Mouse (Mus musculus): ENCODE results near the gene Neurl2. TPM values are rescaled to one million over a fixed set of nuclear protein-coding genes. Genes with fewer than 3 reads are reported as not detected.
"Not testable (repeated sequence)": the region's sequence is repeated elsewhere in the genome, so short reads cannot be mapped to it uniquely, and the experiment has no call there.

The Neurl2 gene
- polyA plus RNA-seq (2016; fragmentation: Nextera tagmentation; extraction: Ambion mirVana) = 3.9 and 4.5 TPM in 2 replicates

DNA sequence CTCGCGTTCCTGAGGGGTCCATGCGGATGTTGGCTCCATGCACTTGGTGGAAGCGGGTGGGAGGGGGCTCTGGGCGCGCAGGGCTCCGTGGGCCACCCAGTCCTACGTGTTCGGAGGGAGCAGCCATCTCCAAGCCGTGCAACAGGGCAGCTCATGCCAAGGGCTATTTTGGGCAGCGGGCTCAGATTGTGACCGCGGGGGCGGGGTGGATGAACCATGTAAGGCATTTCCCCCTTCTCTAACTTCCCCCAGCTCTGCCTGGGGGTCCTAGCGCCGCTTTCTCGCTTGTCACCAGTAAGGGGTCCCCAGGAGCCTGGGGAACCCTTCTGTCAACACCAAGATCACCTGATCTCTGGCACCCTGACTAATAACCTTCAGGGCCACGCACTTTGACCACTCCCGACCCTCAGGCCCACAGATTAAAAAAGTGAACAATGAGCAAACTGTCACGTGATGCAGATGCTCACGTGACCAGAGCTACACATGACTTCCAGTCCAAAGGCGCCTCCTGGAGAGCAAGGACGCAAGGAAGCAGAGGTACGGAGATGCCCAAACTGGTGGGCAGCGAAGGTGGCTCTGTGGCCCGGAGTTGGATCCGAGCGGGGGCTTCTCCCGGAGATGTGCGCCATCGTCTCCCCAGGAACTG, at the start of gene Neurl2:
TSS of gene Neurl2 (minus strand) at position 143 of the 646 bp plus-strand sequence.
- Histone ChIP-seq H3K27ac (peak within 1 kb of the TSS; percentile 86), H3K9me3 (no peaks in the 10 kb centered on the region), H3K27me3 (ENCODE audit: poor library complexity, severe bottlenecking) (peaks cover 6% of the 10 kb centered on the region; the same call in 1 of the 2 replicates), H3K4me1 (peaks cover 29% of the 10 kb centered on the region), H3K4me3 (peak within 1 kb of the TSS; percentile 85), H3K36me3 (replicated peaks) (peaks cover 32% of the 10 kb centered on the region)
- under 1% methylated on average over 31 of the region's 31 CpGs for WGBS
- peak; percentile 93 for DNase-seq (ENCODE audit: extremely low spot score, low spot score)

DNA sequence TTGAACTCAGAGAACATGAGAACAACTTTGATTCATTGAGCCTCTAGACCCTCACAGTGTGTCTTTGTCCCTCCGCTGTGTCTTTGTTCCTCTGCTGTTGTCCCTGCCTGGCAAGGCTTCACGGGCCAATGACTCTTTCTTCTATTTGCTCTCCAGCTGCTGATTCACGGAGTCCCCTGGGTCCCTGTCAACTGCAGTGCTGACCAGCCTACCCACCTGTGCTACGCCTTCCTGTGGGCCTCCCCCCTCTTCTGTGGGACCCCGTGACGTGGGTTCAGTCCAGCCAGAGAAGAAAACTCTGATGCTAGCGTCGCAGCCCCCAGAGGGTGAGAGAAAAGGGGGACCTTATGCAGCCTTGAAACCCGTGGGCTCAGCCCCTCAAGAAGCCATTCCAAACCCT, 49.4 kb upstream of the Neurl2 start:
- peaks cover 34% of the 10 kb centered on the region for H3K4me1 ChIP-seq
- H3K36me3 ChIP-seq (replicated peaks) = peaks cover 53% of the 10 kb centered on the region
- DNase-seq (ENCODE audit: extremely low spot score, low spot score) = peak; percentile 42
- no peak overlapping the region; the same call in 1 of the 2 replicates for H3K4me3 ChIP-seq
- WGBS = 58% methylated on average over 9 of the region's 9 CpGs
- H3K27ac ChIP-seq = peak overlapping the region; percentile 76
- no peaks in the 10 kb centered on the region for H3K27me3 ChIP-seq (ENCODE audit: poor library complexity, severe bottlenecking)
- no peaks in the 10 kb centered on the region for H3K9me3 ChIP-seq

DNA sequence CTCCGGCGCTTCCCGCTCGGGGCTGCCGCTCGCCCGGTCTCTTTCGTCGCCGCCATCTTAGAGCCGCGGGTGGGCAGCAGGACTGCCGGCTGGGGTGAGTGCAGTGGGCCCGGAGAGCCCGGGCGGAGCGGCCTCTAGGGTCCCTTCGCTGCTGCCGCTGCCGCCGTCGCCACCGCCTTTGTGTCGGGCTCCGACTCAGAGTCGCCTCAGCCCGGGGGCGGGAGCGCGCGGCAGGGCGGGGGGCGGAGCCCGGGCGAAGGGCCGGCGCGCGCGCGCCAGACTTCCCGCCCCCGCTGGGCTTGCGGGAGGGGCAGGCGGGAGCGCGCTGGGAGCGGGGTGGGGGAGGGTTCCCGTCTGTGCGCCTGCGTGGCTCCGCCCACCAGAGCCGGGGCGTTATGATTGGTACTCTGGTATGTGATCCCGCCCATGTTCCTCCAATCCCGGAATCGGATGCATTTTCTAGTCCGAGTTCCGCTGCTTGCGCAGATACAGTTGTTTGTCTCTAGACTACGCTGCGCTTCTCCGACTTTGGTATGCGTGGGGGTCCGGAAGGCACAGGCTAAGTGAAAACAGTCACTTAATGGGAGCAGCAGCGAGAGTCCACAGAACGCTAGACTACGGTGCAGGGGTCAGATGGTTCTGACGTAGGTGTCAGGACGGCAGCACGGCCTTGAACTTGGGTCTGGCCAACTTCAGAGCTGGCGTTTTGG, 46.5 kb upstream of the Neurl2 start:
- Histone ChIP-seq H3K36me3 (replicated peaks) (peaks cover 31% of the 10 kb centered on the region), H3K27me3 (ENCODE audit: poor library complexity, severe bottlenecking) (no peaks in the 10 kb centered on the region), H3K4me3 (peak overlapping the region; percentile 94), H3K27ac (peak overlapping the region; percentile 100), H3K4me1 (peaks cover 44% of the 10 kb centered on the region), H3K9me3 (no peaks in the 10 kb centered on the region)
- under 1% methylated on average over 72 of the region's 72 CpGs for WGBS
- DNase-seq (ENCODE audit: extremely low spot score, low spot score) = peak; percentile 96

DNA sequence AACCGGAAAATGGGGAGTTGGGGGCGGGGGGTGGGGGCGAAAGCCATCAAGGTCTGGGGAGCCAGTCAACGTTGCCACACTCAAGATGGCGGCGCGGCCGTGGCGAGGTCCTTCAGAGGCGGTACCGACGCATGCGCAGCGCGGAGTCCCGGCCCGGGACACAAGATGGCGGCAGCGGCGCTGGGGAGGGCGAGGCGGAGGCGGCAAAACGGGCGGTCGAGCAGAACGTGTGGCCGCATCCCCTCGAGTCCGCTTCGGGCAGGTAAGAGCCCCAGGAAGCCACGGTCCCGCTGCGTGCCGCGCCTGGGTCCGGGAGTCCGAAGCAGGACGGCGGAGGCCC, 45.9 kb upstream of the Neurl2 start, which contains the start of gene Pcif1:
TSS of gene Pcif1 (plus strand) at position 77 of the 340 bp plus-strand sequence.
- peak; percentile 93 for DNase-seq (ENCODE audit: extremely low spot score, low spot score)
- Histone ChIP-seq H3K36me3 (replicated peaks) (peaks cover 26% of the 10 kb centered on the region), H3K27me3 (ENCODE audit: poor library complexity, severe bottlenecking) (no peaks in the 10 kb centered on the region), H3K4me3 (peak within 1 kb of the TSS; percentile 94), H3K9me3 (no peaks in the 10 kb centered on the region), H3K27ac (peak within 1 kb of the TSS; percentile 100), H3K4me1 (peaks cover 50% of the 10 kb centered on the region)
- WGBS = under 1% methylated on average over 40 of the region's 40 CpGs

DNA sequence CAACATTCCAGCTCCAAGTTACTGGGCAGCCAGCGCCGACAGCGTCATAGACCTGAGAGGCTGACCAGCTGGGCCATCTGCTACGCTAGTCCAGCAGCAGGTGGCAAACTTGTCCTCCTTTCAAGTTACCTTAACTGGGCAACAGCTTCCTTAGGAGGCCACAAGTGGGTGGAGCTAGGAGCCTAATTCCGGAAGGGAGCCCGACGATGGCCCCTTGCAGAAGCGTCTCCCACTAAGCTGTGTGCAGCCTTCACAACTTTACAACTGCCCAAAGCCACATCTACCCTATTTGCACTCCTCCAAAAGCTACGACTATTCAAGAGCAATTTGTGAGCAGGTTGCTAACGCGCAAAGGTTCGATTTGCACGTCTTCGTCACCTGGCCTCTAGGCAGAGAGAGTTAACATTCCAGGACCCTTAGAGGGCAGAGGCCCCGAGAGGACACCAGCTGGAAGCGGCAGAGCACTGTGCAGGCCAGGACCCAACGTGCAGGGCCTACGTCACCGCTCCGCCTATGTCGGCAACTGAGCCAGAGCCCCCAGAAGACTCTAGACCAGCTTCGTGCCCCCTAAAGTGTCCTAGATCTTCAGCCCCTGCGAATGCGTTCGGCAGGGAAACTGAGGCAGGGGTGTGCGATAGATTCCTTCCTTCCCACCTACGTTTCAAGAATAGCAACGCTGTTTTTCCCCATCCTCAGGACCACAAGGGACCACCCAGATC, 45.4 kb upstream of the Neurl2 start:
- 5% methylated on average over 28 of the region's 28 CpGs for WGBS
- DNase-seq (ENCODE audit: extremely low spot score, low spot score) = peak; percentile 61

DNA sequence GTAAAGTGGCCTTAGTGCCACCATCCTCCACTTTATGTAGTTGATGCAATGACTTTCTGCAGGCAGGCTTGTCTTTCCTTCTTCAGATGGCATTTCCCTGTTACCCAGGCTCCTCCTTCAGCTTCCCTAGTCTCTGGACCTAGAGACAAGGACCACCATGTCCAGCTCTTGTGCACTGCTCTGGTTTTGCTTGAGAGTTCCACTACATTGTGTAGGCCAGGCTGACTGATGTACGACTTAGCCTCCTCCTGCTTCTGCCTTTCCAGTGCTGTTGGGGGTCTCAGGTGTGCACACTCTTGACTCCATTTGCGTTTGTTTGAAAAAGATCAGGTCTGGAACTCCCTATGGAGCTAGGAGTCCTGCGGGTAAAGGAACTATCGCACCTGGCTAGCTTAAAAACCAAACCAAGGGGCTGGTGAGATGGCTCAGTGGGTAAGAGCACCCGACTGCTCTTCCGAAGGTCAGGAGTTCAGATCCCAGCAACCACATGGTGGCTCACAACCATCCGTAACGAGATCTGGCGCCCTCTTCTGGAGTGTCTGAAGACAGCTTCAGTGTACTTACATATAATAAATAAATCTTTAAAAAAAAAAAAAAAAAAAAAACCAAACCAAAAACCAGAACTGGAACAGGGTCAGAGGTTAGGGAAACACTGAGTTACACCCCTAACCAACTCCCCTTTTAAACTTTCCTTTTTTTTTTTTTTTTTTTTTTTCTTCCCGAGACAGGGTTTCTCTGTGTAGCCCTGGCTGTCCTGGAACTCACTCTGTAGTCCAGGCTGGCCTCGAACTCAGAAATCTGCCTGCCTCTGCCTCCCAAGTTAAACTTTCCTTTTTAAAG, 44.3 kb upstream of the Neurl2 start:
- peaks cover 47% of the 10 kb centered on the region for H3K4me1 ChIP-seq
- DNase-seq (ENCODE audit: extremely low spot score, low spot score); H3K27ac ChIP-seq; H3K36me3 ChIP-seq (replicated peaks); H3K9me3 ChIP-seq; H3K27me3 ChIP-seq (ENCODE audit: poor library complexity, severe bottlenecking): not testable (repeated sequence)
- WGBS = 73% methylated on average over 11 of the region's 11 CpGs
- H3K4me3 ChIP-seq = peak overlapping the region; percentile 94

More for the DNA sequence above, 45.4 kb upstream of the Neurl2 start:
- Histone ChIP-seq H3K27ac (peak overlapping the region; percentile 100), H3K27me3 (ENCODE audit: poor library complexity, severe bottlenecking) (no peaks in the 10 kb centered on the region), H3K9me3 (no peaks in the 10 kb centered on the region), H3K4me3 (peak overlapping the region; percentile 94), H3K36me3 (replicated peaks) (peaks cover 20% of the 10 kb centered on the region), H3K4me1 (peaks cover 54% of the 10 kb centered on the region)

DNA sequence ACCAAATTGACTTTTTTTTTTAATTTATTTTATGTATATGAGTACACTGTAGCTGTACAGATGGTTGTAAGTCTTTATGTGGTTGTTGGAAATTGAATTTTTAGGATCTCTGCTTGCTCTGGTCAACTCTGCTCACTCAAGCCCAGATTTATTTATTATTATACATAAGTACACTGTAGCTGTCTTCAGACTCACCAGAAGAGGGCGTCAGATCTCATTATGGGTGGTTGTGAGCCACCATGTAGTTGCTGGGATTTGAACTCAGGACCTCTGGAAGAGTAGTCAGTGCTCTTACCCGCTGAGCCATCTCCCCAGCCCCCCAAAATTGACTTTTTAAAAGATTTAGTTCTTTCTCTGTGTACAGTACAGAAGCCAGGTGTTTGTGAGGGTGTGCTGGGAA, 42.4 kb upstream of the Neurl2 start:
- not testable (repeated sequence) for H3K27me3 ChIP-seq (ENCODE audit: poor library complexity, severe bottlenecking); H3K27ac ChIP-seq; H3K4me3 ChIP-seq; H3K36me3 ChIP-seq (replicated peaks); DNase-seq (ENCODE audit: extremely low spot score, low spot score); H3K9me3 ChIP-seq
- 52% methylated on average over 2 of the region's 2 CpGs for WGBS
- peaks cover 39% of the 10 kb centered on the region for H3K4me1 ChIP-seq

DNA sequence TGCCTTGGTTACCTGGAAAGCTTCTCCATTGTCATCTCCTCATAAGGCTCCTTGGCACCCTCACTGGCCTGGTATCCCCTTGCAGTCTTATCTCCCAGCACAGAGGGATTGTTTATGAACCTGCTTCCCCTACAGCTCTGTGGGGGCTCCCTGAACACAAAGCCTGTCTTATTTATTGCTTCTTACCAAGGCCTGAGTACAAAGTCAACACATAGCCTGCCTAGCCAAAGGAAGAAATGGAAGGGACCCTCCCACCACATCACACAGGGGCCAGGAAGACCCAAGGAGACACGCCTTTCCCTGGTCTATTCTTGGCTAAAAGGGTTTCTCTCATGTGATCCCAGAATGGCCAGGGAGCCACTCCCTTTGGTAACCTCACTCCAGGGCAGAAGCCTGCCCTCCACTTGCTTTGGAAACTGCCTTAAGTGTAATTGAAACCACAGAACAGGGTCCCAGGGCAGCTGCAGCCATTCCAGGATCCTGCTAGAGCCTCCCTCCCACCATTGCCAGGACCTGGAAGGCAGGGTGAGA, 41.0 kb upstream of the Neurl2 start:
- no peaks in the 10 kb centered on the region for H3K9me3 ChIP-seq
- H3K27ac ChIP-seq = peak overlapping the region; percentile 40; the same call in 1 of the 2 replicates
- H3K27me3 ChIP-seq (ENCODE audit: poor library complexity, severe bottlenecking) = no peaks in the 10 kb centered on the region
- 44% methylated on average over 1 of the region's 1 CpGs for WGBS
- H3K4me1 ChIP-seq = peaks cover 32% of the 10 kb centered on the region
- no peak for DNase-seq (ENCODE audit: extremely low spot score, low spot score)
- H3K36me3 ChIP-seq (replicated peaks) = peaks cover 9% of the 10 kb centered on the region
- H3K4me3 ChIP-seq = no peak overlapping the region

DNA sequence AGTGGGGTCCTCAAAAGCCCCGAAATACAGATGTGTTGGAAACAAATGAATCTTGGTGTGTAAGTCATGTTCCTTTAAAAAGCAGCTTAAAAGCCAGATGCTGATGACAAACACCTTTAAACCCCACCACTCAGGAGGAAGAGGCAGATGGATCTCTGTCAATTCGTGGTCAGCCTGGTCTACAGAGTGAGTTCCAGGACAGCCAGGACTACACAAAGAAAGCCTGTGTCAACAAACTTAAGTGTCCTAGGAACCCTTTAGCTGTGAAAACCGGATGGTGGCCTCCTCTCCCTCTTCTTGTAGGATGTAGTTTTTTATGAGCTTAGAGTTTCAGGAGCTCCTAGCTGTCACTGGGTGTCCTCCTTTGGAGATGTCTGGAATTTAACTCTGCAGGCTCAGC, 40.4 kb upstream of the Neurl2 start:
- Histone ChIP-seq H3K27ac (no peak overlapping the region), H3K9me3 (no peaks in the 10 kb centered on the region), H3K4me1 (peaks cover 26% of the 10 kb centered on the region), H3K36me3 (replicated peaks) (peaks cover 9% of the 10 kb centered on the region), H3K27me3 (ENCODE audit: poor library complexity, severe bottlenecking) (no peaks in the 10 kb centered on the region), H3K4me3 (no peak overlapping the region)
- DNase-seq (ENCODE audit: extremely low spot score, low spot score) = no peak
- 77% methylated on average over 3 of the region's 3 CpGs for WGBS

DNA sequence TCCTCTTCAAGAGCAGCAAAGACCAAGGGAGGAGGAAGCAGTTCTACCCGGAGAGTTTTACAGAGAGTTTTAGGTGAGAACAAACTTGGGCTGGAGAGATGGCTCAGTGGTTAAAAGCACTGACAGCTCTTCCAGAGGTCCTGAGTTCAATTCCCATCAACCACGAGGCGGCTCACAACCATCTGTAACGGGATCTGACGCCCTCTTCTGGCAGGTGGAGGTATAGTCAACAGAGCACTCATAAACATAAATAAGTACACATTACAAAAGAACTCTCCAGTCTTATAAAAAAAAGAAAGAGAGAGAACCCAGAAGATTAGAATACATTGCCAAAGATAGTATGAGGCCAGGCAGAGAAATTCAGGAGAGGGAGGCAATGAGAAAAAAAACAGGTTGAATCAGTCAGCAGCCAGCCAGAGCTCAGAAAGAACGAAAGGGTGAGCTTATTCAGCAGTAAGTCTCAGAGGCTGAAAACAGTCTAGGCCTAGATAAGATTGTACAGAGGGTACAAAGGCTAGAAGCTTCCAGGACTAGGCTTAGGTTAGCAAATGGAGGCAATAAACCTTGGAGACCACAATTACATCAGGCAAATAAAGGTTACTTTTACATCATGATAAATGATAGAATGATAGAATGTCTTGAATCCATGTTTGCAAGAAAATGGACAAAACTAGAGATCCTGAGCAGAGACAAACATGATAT, 38.5 kb upstream of the Neurl2 start:
- H3K27me3 ChIP-seq (ENCODE audit: poor library complexity, severe bottlenecking) = no peaks in the 10 kb centered on the region
- no peak overlapping the region for H3K27ac ChIP-seq
- no peak overlapping the region for H3K4me3 ChIP-seq
- H3K9me3 ChIP-seq = peaks cover 8% of the 10 kb centered on the region; the same call in 1 of the 2 replicates
- H3K36me3 ChIP-seq (replicated peaks) = no peaks in the 10 kb centered on the region
- no peak for DNase-seq (ENCODE audit: extremely low spot score, low spot score)
- peaks cover 13% of the 10 kb centered on the region for H3K4me1 ChIP-seq
- 59% methylated on average over 6 of the region's 6 CpGs for WGBS

DNA sequence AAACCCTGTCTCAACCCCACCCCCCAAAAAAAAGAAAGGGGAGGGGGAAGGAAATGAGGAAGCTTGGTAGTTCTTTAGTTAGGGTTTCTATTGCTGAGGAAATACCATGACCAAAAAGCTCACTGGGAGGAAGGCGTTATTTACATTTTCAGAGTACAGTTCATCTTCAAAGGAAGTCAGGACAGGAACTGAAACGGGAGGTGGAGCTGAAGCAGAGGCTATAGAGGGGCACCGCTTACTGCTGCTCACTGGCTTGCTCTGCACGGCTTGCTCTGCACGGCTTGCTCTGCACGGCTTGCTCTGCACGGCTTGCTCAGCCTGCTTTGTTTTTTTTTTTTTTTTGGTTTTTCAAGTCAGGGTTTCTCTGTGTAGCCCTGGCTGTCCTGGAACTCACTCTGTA, 35.2 kb upstream of the Neurl2 start:
- Histone ChIP-seq H3K36me3 (replicated peaks) (no peaks in the 10 kb centered on the region), H3K9me3 (peaks cover 8% of the 10 kb centered on the region; the same call in 1 of the 2 replicates), H3K4me3 (no peak overlapping the region), H3K27me3 (ENCODE audit: poor library complexity, severe bottlenecking) (no peaks in the 10 kb centered on the region), H3K4me1 (no peaks in the 10 kb centered on the region), H3K27ac (no peak overlapping the region)
- DNase-seq (ENCODE audit: extremely low spot score, low spot score) = no peak
- WGBS = 87% methylated on average over 7 of the region's 7 CpGs
